Mouse (Mus musculus) lung, adult 2 months (tissue): ENCODE measurements around the gene Gal3st2b.

Source experiments
- CTCF ChIP-seq: fragments of 200-500 bp; IDR thresholded peaks from 2 replicates; pipeline ENCODE4 v1.5.1; 2011; ENCODE audit warnings: mild to moderate bottlenecking, low read length, control low read depth; ENCODE audit not compliant: insufficient read depth
- POLR2A ChIP-seq: fragments of 200-500 bp; IDR thresholded peaks from 2 replicates; pipeline ENCODE4 v1.6.1; 2011; ENCODE audit warnings: low read depth, mild to moderate bottlenecking, control low read depth, low read length, borderline replicate concordance; ENCODE audit errors: extremely low read depth

GRCm38 (mm10) chr1:93986167-93986566, 68.1 kb downstream of the Gal3st2b start:
- TF ChIP-seq CTCF (no peak), POLR2A (no peak)
